Mouse (Mus musculus) ES-Bruce4 (cell line): ENCODE measurements at regions not wholly inside any gene's neighbourhood (a gene's known extent, or its start where the extent isn't known, plus 50 kb on each side); places are given as distances from the start of the nearest gene placed in this dataset.

Experiments
- CTCF ChIP-seq: IDR thresholded peaks from one replicate; pipeline ENCODE4 v1.8.1; 2011; ENCODE audit warnings: low read depth, low read length
- EP300 ChIP-seq: IDR thresholded peaks from 2 replicates; pipeline ENCODE4 v1.6.1; 2011; ENCODE audit warnings: low read depth, low read length; ENCODE audit not compliant: insufficient read depth

DNA sequence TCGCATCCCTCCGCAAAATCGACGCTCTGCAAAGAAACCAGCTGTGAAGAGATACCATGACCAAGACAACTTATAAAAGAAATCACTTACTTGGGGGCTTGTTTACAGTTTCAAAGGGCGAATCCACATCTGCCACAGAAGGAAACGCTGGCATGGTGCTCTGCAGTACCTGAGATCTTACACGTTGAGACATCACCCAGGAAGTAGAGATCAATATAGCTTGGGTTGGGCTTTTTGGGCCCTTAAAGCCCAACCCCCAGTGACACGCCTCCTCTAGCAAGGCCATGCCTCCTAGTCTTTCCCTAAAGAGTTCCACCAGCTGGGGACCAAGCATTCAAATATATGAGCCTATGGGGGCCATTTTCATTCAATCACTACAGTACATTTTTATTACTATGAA, 617.6 kb upstream of the Gm19410 start:
- TF ChIP-seq CTCF (no peak), EP300 (no peak)
